Mouse (Mus musculus): ENCODE results near the gene Nptn. TPM values are rescaled to one million over a fixed set of nuclear protein-coding genes. Genes with fewer than 3 reads are reported as not detected.
A peak's percentile ranks its signal among the peaks of the same experiment; 100 is the strongest.

Gene Nptn
- polyA plus RNA-seq (2012) = 31.4 and 44.6 TPM in 2 replicates

GRCm38 (mm10) chr9:58581958-58582540 lies at the start of gene Nptn:
Nptn (plus strand) TSS chr9:58582240.
- TF ChIP-seq GATA1 (IDR thresholded peaks at IDR 0.05; ENCODE audit: low read length) = no peak
- no peak for TF ChIP-seq TAL1 (IDR thresholded peaks at IDR 0.05; ENCODE audit: low read length)
- H3K9me3 ChIP-seq (ENCODE audit: control insufficient read depth, low read length) = no peaks in the 10 kb centered on the region
- peaks cover 7% of the 10 kb centered on the region for H3K36me3 ChIP-seq (ENCODE audit: control insufficient read depth)
- peak within 1 kb of the TSS; percentile 89 for H3K4me3 ChIP-seq (replicated peaks)
- peaks cover 45% of the 10 kb centered on the region for H3K4me1 ChIP-seq (ENCODE audit: control insufficient read depth)
- H3K27me3 ChIP-seq (ENCODE audit: control insufficient read depth) = no peaks in the 10 kb centered on the region

GRCm38 (mm10) chr9:58533322-58533721 lies 48.7 kb upstream of the Nptn start:
- Histone ChIP-seq H3K4me3 (replicated peaks) (no peak overlapping the region), H3K4me1 (ENCODE audit: control insufficient read depth) (no peaks in the 10 kb centered on the region; the same call in 1 of the 2 replicates), H3K36me3 (ENCODE audit: control insufficient read depth) (peaks cover 4% of the 10 kb centered on the region; the same call in 1 of the 2 replicates), H3K9me3 (ENCODE audit: control insufficient read depth, low read length) (no peaks in the 10 kb centered on the region), H3K27me3 (ENCODE audit: control insufficient read depth) (no peaks in the 10 kb centered on the region)
- TF ChIP-seq GATA1 (IDR thresholded peaks at IDR 0.05; ENCODE audit: low read length) (no peak), TAL1 (IDR thresholded peaks at IDR 0.05; ENCODE audit: low read length) (no peak)

GRCm38 (mm10) chr9:58534766-58535165 lies 47.3 kb upstream of the Nptn start:
- Histone ChIP-seq H3K4me3 (replicated peaks) (no peak overlapping the region), H3K27me3 (ENCODE audit: control insufficient read depth) (no peaks in the 10 kb centered on the region), H3K4me1 (ENCODE audit: control insufficient read depth) (no peaks in the 10 kb centered on the region; the same call in 1 of the 2 replicates), H3K9me3 (ENCODE audit: control insufficient read depth, low read length) (no peaks in the 10 kb centered on the region), H3K36me3 (ENCODE audit: control insufficient read depth) (peaks cover 4% of the 10 kb centered on the region; the same call in 1 of the 2 replicates)
- no peak for TF ChIP-seq GATA1 (IDR thresholded peaks at IDR 0.05; ENCODE audit: low read length)
- TF ChIP-seq TAL1 (IDR thresholded peaks at IDR 0.05; ENCODE audit: low read length) = no peak

- Histone ChIP-seq H3K9me3 (ENCODE audit: control insufficient read depth, low read length) (no peaks in the 10 kb centered on the region), H3K36me3 (ENCODE audit: control insufficient read depth) (peaks cover 4% of the 10 kb centered on the region; the same call in 1 of the 2 replicates), H3K4me3 (replicated peaks) (no peak overlapping the region), H3K27me3 (ENCODE audit: control insufficient read depth) (no peaks in the 10 kb centered on the region), H3K4me1 (ENCODE audit: control insufficient read depth) (no peaks in the 10 kb centered on the region; the same call in none of the 2 replicates)
- TF ChIP-seq GATA1 (IDR thresholded peaks at IDR 0.05; ENCODE audit: low read length) (no peak), TAL1 (IDR thresholded peaks at IDR 0.05; ENCODE audit: low read length) (no peak)
These were observed 46.4 kb upstream of the Nptn start for GRCm38 (mm10) chr9:58535447-58536134.

- H3K4me3 ChIP-seq (replicated peaks) = no peak overlapping the region
- H3K4me1 ChIP-seq (ENCODE audit: control insufficient read depth) = peaks cover 3% of the 10 kb centered on the region
- TF ChIP-seq TAL1 (IDR thresholded peaks at IDR 0.05; ENCODE audit: low read length) (no peak), GATA1 (IDR thresholded peaks at IDR 0.05; ENCODE audit: low read length) (no peak)
- no peaks in the 10 kb centered on the region for H3K27me3 ChIP-seq (ENCODE audit: control insufficient read depth)
- H3K36me3 ChIP-seq (ENCODE audit: control insufficient read depth) = peaks cover 4% of the 10 kb centered on the region; the same call in 1 of the 2 replicates
- no peaks in the 10 kb centered on the region for H3K9me3 ChIP-seq (ENCODE audit: control insufficient read depth, low read length)
These were observed 44.3 kb upstream of the Nptn start for GRCm38 (mm10) chr9:58537774-58538173.

- no peak overlapping the region for H3K4me3 ChIP-seq (replicated peaks)
- H3K27me3 ChIP-seq (ENCODE audit: control insufficient read depth) = no peaks in the 10 kb centered on the region
- peaks cover 3% of the 10 kb centered on the region for H3K4me1 ChIP-seq (ENCODE audit: control insufficient read depth)
- H3K9me3 ChIP-seq (ENCODE audit: control insufficient read depth, low read length) = no peaks in the 10 kb centered on the region
- H3K36me3 ChIP-seq (ENCODE audit: control insufficient read depth) = peaks cover 4% of the 10 kb centered on the region; the same call in 1 of the 2 replicates
- TF ChIP-seq TAL1 (IDR thresholded peaks at IDR 0.05; ENCODE audit: low read length) = no peak
- TF ChIP-seq GATA1 (IDR thresholded peaks at IDR 0.05; ENCODE audit: low read length) = no peak
These were observed 42.2 kb upstream of the Nptn start for GRCm38 (mm10) chr9:58539886-58540285.

GRCm38 (mm10) chr9:58541895-58542338 lies 40.1 kb upstream of the Nptn start:
- TF ChIP-seq TAL1 (IDR thresholded peaks at IDR 0.05; ENCODE audit: low read length) = no peak
- TF ChIP-seq GATA1 (IDR thresholded peaks at IDR 0.05; ENCODE audit: low read length) = no peak
- Histone ChIP-seq H3K4me1 (ENCODE audit: control insufficient read depth) (peaks cover 3% of the 10 kb centered on the region), H3K27me3 (ENCODE audit: control insufficient read depth) (no peaks in the 10 kb centered on the region), H3K36me3 (ENCODE audit: control insufficient read depth) (peaks cover 3% of the 10 kb centered on the region; the same call in 1 of the 2 replicates), H3K9me3 (ENCODE audit: control insufficient read depth, low read length) (no peaks in the 10 kb centered on the region), H3K4me3 (replicated peaks) (no peak overlapping the region)

- no peaks in the 10 kb centered on the region for H3K36me3 ChIP-seq (ENCODE audit: control insufficient read depth)
- H3K4me3 ChIP-seq (replicated peaks) = no peak overlapping the region
- H3K4me1 ChIP-seq (ENCODE audit: control insufficient read depth) = peaks cover 3% of the 10 kb centered on the region
- H3K9me3 ChIP-seq (ENCODE audit: control insufficient read depth, low read length) = no peaks in the 10 kb centered on the region
- H3K27me3 ChIP-seq (ENCODE audit: control insufficient read depth) = no peaks in the 10 kb centered on the region; the same call in 1 of the 2 replicates
- TF ChIP-seq TAL1 (IDR thresholded peaks at IDR 0.05; ENCODE audit: low read length) = no peak
- no peak for TF ChIP-seq GATA1 (IDR thresholded peaks at IDR 0.05; ENCODE audit: low read length)
These were observed 37.1 kb upstream of the Nptn start for GRCm38 (mm10) chr9:58544879-58545324.

- Histone ChIP-seq H3K36me3 (ENCODE audit: control insufficient read depth) (no peaks in the 10 kb centered on the region), H3K4me1 (ENCODE audit: control insufficient read depth) (peaks cover 3% of the 10 kb centered on the region), H3K9me3 (ENCODE audit: control insufficient read depth, low read length) (no peaks in the 10 kb centered on the region), H3K4me3 (replicated peaks) (no peak overlapping the region), H3K27me3 (ENCODE audit: control insufficient read depth) (no peaks in the 10 kb centered on the region; the same call in 1 of the 2 replicates)
- no peak for TF ChIP-seq TAL1 (IDR thresholded peaks at IDR 0.05; ENCODE audit: low read length)
- TF ChIP-seq GATA1 (IDR thresholded peaks at IDR 0.05; ENCODE audit: low read length) = no peak
These were observed 36.6 kb upstream of the Nptn start for GRCm38 (mm10) chr9:58545428-58545827.

All from erythroblast, embryonic 14.5 days (primary cell).